24 mouse cellular contexts compared by ENCODE assay signal in the genomic region with DNA sequence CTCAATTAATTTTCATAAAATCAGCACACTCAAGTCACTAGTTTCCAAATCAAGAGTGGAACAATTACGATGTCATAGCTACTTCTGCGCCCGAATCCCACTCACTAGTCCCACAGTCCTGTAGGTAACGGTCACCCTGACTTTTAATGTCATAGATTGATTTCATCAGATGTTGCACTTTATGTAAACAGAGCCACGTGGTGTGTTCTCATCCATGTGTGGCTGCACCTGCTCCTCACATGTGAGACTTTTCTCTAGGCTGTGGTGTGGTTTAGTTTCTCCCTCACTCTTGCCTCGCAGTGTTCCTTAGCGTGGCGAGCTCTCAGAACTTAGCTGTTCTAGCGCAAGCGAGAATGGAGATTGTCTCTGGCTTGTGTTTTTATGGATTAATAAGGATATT.
"Had no signal": no experiment of that assay in that cellular context is flagged by ENCODE, and none has a peak within 500 bp of the region (broad histone marks: within the 10 kb centered on the region; RNA-seq: fewer than 3 reads in every experiment).

No protein-coding gene starts in this region.

- ATAC-seq: hindbrain, postnatal 0 days; intestine, embryonic 16.5 days had no signal

- H3K4me2 ChIP-seq: heart, embryonic 11.5 days; heart, embryonic 13.5 days; heart, embryonic 15.5 days; hindbrain, embryonic 13.5 days; hindbrain, embryonic 15.5 days; kidney, embryonic 15.5 days; limb, embryonic 13.5 days; limb, embryonic 15.5 days; liver, embryonic 13.5 days had no signal

- DNase-seq: gastrocnemius, postnatal 14 days; gastrocnemius, postnatal 36 days; heart, postnatal 14 days; heart, postnatal 36 days; kidney, adult 11 months; kidney, adult 2 months; kidney, adult 9 months; kidney, postnatal 14 days; kidney, postnatal 36 days; layer of hippocampus, adult 9-11 months; layer of hippocampus, postnatal 36 days; left cerebral cortex, postnatal 4 days; liver, embryonic 13.5 days had no signal

- H3K4me3 ChIP-seq: heart, embryonic 13.5 days; heart, embryonic 15.5 days; hindbrain, embryonic 13.5 days; hindbrain, embryonic 15.5 days; kidney, embryonic 15.5 days; limb, embryonic 13.5 days; limb, embryonic 15.5 days; liver, embryonic 13.5 days had no signal

- H3K36me3 ChIP-seq: heart, embryonic 13.5 days; heart, embryonic 15.5 days; hindbrain, embryonic 13.5 days; hindbrain, embryonic 15.5 days; kidney, embryonic 15.5 days; limb, embryonic 13.5 days; limb, embryonic 15.5 days; liver, embryonic 13.5 days had no signal

- H3K9me3 ChIP-seq: heart, embryonic 13.5 days; heart, embryonic 15.5 days; hindbrain, embryonic 13.5 days; hindbrain, embryonic 15.5 days; kidney, embryonic 15.5 days; limb, embryonic 13.5 days; limb, embryonic 15.5 days; liver, embryonic 13.5 days had no signal

- H3K4me1 ChIP-seq: heart, embryonic 13.5 days; heart, embryonic 15.5 days; hindbrain, embryonic 13.5 days; hindbrain, embryonic 15.5 days; kidney, embryonic 15.5 days; limb, embryonic 15.5 days; liver, embryonic 13.5 days had no signal

- H3K27ac ChIP-seq: heart, embryonic 13.5 days; heart, embryonic 15.5 days; hindbrain, embryonic 13.5 days; hindbrain, embryonic 15.5 days; hindbrain, postnatal 0 days; kidney, embryonic 15.5 days; kidney, postnatal 0 days; limb, embryonic 13.5 days; limb, embryonic 15.5 days; liver, embryonic 13.5 days had no signal

- H3K9ac ChIP-seq: heart, embryonic 13.5 days; heart, embryonic 15.5 days; hindbrain, embryonic 13.5 days; hindbrain, embryonic 15.5 days; kidney, embryonic 15.5 days; limb, embryonic 13.5 days; limb, embryonic 15.5 days; liver, embryonic 13.5 days had no signal

- H3K27me3 ChIP-seq: heart, embryonic 13.5 days; heart, embryonic 15.5 days; hindbrain, embryonic 13.5 days; hindbrain, embryonic 15.5 days; kidney, embryonic 15.5 days; limb, embryonic 13.5 days; limb, embryonic 15.5 days; liver, embryonic 13.5 days had no signal
